In the genomic region with DNA sequence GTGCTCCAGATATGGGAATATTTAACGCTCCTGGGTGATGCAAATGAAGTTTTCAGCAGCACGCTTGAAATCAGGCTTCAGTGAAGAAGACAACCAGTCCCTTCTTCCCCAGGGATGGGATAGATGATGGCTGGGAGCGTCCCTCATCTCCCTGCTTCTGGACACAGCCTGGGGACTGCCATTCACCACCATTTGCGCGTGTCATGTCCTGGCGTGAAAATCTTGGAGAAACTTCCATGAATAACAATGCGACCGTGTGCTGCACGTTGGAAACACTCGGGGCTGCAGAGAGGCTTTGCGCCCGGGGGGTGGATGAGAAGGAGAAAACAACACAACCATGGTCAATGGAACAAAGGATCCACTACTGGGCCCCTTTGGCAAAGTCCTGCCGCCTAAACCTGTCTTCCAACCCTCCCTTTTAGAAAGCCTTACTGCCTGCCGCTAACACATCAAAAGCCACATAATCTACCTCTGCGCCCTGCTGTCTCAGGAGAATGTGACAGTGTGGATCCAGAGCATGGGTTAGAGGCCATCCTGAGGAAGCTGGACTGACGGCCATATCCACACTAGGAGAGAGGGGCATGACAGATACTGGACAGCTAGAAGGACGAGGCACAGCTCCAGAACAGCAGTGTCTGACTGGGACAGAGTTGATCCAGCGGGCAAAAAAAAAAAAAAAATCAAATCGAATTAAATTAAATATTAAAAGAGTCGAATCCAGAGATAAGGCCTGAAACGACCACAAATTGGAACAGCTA, we compare ENCODE assay signal across 15 mouse cellular contexts. TPM values are rescaled to one million over a fixed set of nuclear protein-coding genes. Genes with fewer than 3 reads are reported as not detected.
DNase-seq lines count a peak whose midpoint lies in the region; ATAC-seq and TF ChIP-seq lines count a peak whose summit lies in the region.
"Had no signal": no experiment of that assay in that cellular context is flagged by ENCODE, and none has a peak within 500 bp of the region (broad histone marks: within the 10 kb centered on the region; RNA-seq: fewer than 3 reads in every experiment).

No protein-coding gene starts in this region.

- H3K4me1 ChIP-seq in embryonic facial prominence, embryonic 10.5 days: peaks cover 48% of the 10 kb centered on the region
- 0 out of 2 replicates have a peak, but pooled peaks cover 4% of the 10 kb centered on the region for H3K4me1 ChIP-seq in hindbrain, postnatal 0 days (ENCODE audit: insufficient read depth, low read length)
- peaks cover 3% of the 10 kb centered on the region; the same call in 1 of the 2 replicates for H3K4me1 ChIP-seq in midbrain, postnatal 0 days (ENCODE audit: insufficient read depth, low read length)
- no peaks in the 10 kb centered on the region for H3K4me1 ChIP-seq in thymus, adult 2 months (replicated peaks; ENCODE audit: control insufficient read depth, insufficient read depth, low read length)

- TF ChIP-seq POLR2A in thymus, adult 2 months (IDR thresholded peaks at IDR 0.05; ENCODE audit: control insufficient read depth, extremely low read depth, insufficient read depth, low read length, poor library complexity): no peak

- TF ChIP-seq CTCF in hindbrain, postnatal 0 days (IDR thresholded peaks at IDR 0.05; ENCODE audit: low read depth): no peak
- TF ChIP-seq CTCF in midbrain, postnatal 0 days (IDR thresholded peaks at IDR 0.05): no peak
- TF ChIP-seq CTCF in thymus, adult 2 months (IDR thresholded peaks at IDR 0.05; ENCODE audit: borderline replicate concordance, control insufficient read depth, extremely low read depth, insufficient read depth, low read length, poor library complexity): no peak

- no peak overlapping the region for H3K4me2 ChIP-seq in hindbrain, postnatal 0 days (ENCODE audit: low read depth, low read length)
- peak overlapping the region; percentile 20; the same call in 1 of the 2 replicates for H3K4me2 ChIP-seq in midbrain, postnatal 0 days (ENCODE audit: low read depth, low read length, poor library complexity, severe bottlenecking)
- H3K4me2 ChIP-seq: embryonic facial prominence, embryonic 15.5 days; heart, embryonic 15.5 days had no signal

- 0 out of 2 replicates have a peak, but pooled peaks have one; percentile 47 for ATAC-seq in hindbrain, postnatal 0 days
- ATAC-seq in midbrain, postnatal 0 days (ENCODE audit: low FRiP score): no peak

- H3K36me3 ChIP-seq in embryonic facial prominence, embryonic 10.5 days (replicated peaks): peaks cover 43% of the 10 kb centered on the region
- no peaks in the 10 kb centered on the region for H3K36me3 ChIP-seq in hindbrain, postnatal 0 days (ENCODE audit: insufficient read depth, low read length)
- no peaks in the 10 kb centered on the region for H3K36me3 ChIP-seq in midbrain, postnatal 0 days (ENCODE audit: insufficient read depth, low read length)
- no peaks in the 10 kb centered on the region for H3K36me3 ChIP-seq in thymus, adult 2 months (ENCODE audit: control insufficient read depth, insufficient read depth, low read length)
- H3K36me3 ChIP-seq: embryonic facial prominence, embryonic 15.5 days; heart, embryonic 15.5 days had no signal

- H3K9ac ChIP-seq in hindbrain, postnatal 0 days (replicated peaks; ENCODE audit: low read length): no peak overlapping the region
- H3K9ac ChIP-seq in midbrain, postnatal 0 days (replicated peaks; ENCODE audit: low read length, poor library complexity, severe bottlenecking): no peak overlapping the region
- H3K9ac ChIP-seq: embryonic facial prominence, embryonic 15.5 days; heart, embryonic 15.5 days had no signal

- DNase-seq in heart, adult 11 months: peak; percentile 82
- DNase-seq in heart, postnatal 4 days: no peak
- no peak for DNase-seq in embryonic facial prominence, embryonic 10.5 days (ENCODE audit: low spot score)
- DNase-seq in hindbrain, postnatal 0 days (ENCODE audit: low spot score): no peak
- no peak for DNase-seq in midbrain, postnatal 0 days (ENCODE audit: low spot score)
- no peak for DNase-seq in thymus, adult 2 months
- no peak for DNase-seq in adrenal gland, adult 18-20 months (ENCODE audit: low spot score in 2 of 2)
- DNase-seq: B cell, adult 2 months; cerebellum, adult 9-10 months; heart, adult 2 months; kidney, adult 8-10 months; lung, adult 2 months; lung, postnatal 4 days had no signal

- H3K4me3 ChIP-seq in embryonic facial prominence, embryonic 10.5 days: no peak overlapping the region
- H3K4me3 ChIP-seq in hindbrain, postnatal 0 days (ENCODE audit: low read length): no peak overlapping the region
- H3K4me3 ChIP-seq in midbrain, postnatal 0 days (ENCODE audit: low read depth, low read length): no peak overlapping the region
- no peak overlapping the region for H3K4me3 ChIP-seq in thymus, adult 2 months (ENCODE audit: control insufficient read depth, insufficient read depth, low read length)
- H3K4me3 ChIP-seq: embryonic facial prominence, embryonic 15.5 days; heart, adult 2 months; heart, embryonic 15.5 days had no signal

- 66% methylated on average over 21 of the region's 21 CpGs for WGBS in embryonic facial prominence, embryonic 10.5 days
- 45% methylated on average over 21 of the region's 21 CpGs for WGBS in hindbrain, postnatal 0 days
- 29% methylated on average over 21 of the region's 21 CpGs for WGBS in midbrain, postnatal 0 days
- 94% methylated on average over 21 of the region's 21 CpGs for WGBS in thymus, adult 2 months

- no peaks in the 10 kb centered on the region for H3K27me3 ChIP-seq in embryonic facial prominence, embryonic 10.5 days (replicated peaks; ENCODE audit: low read depth, poor library complexity, severe bottlenecking)
- no peaks in the 10 kb centered on the region for H3K27me3 ChIP-seq in hindbrain, postnatal 0 days (ENCODE audit: insufficient read depth, low read length)
- H3K27me3 ChIP-seq in midbrain, postnatal 0 days (ENCODE audit: insufficient read depth, low read length): no peaks in the 10 kb centered on the region
- no peaks in the 10 kb centered on the region for H3K27me3 ChIP-seq in thymus, adult 2 months (ENCODE audit: control insufficient read depth, insufficient read depth, low read length)
- H3K27me3 ChIP-seq: embryonic facial prominence, embryonic 15.5 days; heart, embryonic 15.5 days had no signal

- H3K9me3 ChIP-seq in embryonic facial prominence, embryonic 10.5 days: no peaks in the 10 kb centered on the region
- no peaks in the 10 kb centered on the region for H3K9me3 ChIP-seq in hindbrain, postnatal 0 days (ENCODE audit: low read length)
- H3K9me3 ChIP-seq in midbrain, postnatal 0 days (ENCODE audit: low read length): no peaks in the 10 kb centered on the region
- H3K9me3 ChIP-seq: embryonic facial prominence, embryonic 15.5 days; heart, embryonic 15.5 days had no signal

- H3K27ac ChIP-seq in embryonic facial prominence, embryonic 10.5 days (replicated peaks): peak overlapping the region; percentile 51; the same call in 1 of the 2 replicates
- no peak overlapping the region for H3K27ac ChIP-seq in hindbrain, postnatal 0 days
- no peak overlapping the region for H3K27ac ChIP-seq in midbrain, postnatal 0 days (ENCODE audit: low read depth, low read length)
- no peak overlapping the region for H3K27ac ChIP-seq in thymus, adult 2 months (ENCODE audit: control insufficient read depth, insufficient read depth, low read length)
- H3K27ac ChIP-seq: heart, adult 2 months had no signal

RNA-seq across cellular contexts. Expression of a gene that starts 8.0 kb away (rescaled TPM):
- total RNA-seq in heart, postnatal 4 days (2021): 10 to 100 TPM; 34.6 to 40.5 TPM
- polyA plus RNA-seq in embryonic facial prominence, embryonic 10.5 days (2016; fragmentation: Nextera tagmentation; extraction: Ambion mirVana): 42.8 and 45.7 TPM in 2 replicates
- 42.0 and 47.2 TPM in 2 replicates for total RNA-seq in hindbrain, postnatal 0 days (2014; rRNA removed)
- polyA plus RNA-seq in hindbrain, postnatal 0 days (2015; fragmentation: Nextera tagmentation; extraction: Ambion mirVana): 10.9 and 11.4 TPM in 2 replicates
- 37.5 and 41.4 TPM in 2 replicates for total RNA-seq in midbrain, postnatal 0 days (2014; rRNA removed)
- polyA plus RNA-seq in midbrain, postnatal 0 days (2015; fragmentation: Nextera tagmentation; extraction: Ambion mirVana): 7.1 and 8.1 TPM in 2 replicates
- polyA plus RNA-seq in thymus, adult 2 months (2012; rRNA removed): 5.1 and 6.2 TPM in 2 replicates
- 10 to 100 TPM; 38.4 to 41.2 TPM for total RNA-seq in adrenal gland, adult 18-20 months (2021)
